Mouse (Mus musculus): ENCODE measurements around the gene Mrpl53.
A peak's percentile ranks its signal among the peaks of the same experiment; 100 is the strongest.

Gene Mrpl53

DNA sequence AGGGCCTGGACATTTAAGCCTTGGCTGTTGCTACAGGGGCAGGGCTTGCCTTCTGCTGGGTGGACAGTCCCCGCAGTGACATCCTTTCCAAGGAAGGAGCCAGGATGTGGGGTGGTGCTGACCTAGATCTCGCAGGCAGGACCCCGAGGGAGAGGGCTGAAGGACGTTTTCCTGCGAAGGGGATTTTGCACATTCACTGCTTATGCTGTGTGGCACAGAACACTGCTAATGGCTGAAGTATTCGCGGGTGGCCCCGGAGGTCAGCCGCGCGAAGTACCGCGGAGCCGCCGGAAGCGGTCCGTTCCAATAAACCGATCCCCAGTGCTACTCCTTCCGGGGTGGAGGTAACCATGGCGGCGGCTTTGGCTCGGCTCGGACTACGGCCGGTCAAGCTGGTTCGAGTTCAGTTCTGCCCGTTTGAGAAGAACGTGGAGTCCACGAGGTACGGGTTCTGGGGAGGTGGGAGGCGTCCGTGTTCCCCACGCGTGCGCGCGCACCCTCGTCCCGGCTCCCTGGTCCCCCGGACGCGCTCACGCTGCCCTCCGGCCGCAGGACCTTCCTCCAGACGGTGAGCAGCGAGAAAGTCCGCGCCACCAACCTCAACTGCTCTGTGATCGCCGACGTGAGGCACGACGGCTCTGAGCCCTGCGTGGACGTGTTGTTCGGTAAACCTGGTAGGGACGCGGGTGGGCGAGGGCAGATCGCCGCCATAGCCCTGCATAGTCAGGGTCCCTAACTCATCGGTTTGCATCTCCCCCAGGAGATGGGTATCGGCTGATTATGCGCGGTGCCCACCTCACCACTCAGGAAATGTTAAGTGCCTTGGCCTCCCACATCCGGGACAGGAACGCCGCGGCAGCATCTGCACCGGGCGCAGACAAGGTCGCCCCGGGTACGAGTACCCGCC lies at the start of gene Mrpl53:
Gene Mrpl53 (plus strand): TSS at position 279 of the 907 bp plus-strand sequence.
- DNase-seq (ENCODE audit: low spot score) = peak; percentile 61

DNA sequence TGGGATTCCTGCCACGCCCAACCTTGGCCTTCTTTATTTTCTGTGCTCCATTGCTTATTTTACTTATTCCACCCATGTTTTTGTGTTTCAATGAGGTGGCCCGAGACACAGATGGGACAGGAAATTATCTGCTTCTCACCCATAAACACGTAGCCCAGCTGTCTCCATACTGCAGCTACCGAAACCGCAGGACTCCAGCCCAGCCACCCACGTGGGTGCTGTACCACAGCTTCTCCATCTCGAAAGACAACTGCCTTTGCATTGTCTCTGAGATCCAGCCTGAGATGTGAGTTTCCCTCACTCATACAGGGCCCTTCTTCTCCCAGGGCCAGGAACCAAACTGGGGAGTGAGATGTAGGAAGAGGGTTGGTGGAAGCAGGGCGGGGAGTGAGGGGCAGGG lies 42.8 kb upstream of the Mrpl53 start:
- DNase-seq (ENCODE audit: low spot score) = no peak

DNA sequence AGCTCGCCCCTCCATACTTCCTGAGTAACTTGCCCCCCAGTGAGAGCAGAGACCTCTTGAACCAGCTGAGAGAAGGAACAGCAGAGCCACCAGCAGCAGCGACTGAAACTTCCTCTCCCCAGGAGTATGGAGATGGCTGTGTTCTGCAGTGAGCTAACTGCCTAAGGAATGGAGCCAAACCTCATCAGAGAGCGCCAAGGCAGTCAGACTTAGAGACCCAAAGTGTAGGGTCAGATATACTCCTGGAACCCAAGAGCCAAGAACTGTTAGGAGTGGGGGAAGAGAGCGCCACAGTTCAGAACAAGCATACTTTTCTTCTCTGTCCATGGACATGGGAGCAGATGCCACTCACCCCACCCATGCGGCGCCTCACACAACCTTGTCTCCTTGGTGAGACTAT lies 42.4 kb upstream of the Mrpl53 start:
- DNase-seq (ENCODE audit: low spot score) = no peak

DNA sequence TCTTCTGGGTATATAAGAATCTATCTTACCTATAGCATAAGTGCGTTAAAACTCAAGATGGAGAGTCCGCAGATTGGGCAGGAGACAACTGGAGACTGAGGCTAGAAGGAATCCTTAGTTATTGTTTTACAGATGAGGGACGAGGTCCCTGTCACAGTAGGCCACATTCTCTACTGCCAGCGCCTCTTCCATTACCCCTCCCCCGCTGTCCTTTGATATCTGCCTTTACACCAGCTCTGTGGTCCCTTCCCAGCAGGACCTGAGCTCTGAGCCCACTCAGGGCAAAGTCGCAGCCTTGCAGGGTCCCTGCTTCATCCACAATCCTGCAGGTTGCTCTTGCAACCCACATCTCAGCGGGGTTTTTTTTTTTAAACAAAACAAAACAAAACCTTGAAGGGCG lies 40.6 kb upstream of the Mrpl53 start:
- DNase-seq (ENCODE audit: low spot score) = no peak

DNA sequence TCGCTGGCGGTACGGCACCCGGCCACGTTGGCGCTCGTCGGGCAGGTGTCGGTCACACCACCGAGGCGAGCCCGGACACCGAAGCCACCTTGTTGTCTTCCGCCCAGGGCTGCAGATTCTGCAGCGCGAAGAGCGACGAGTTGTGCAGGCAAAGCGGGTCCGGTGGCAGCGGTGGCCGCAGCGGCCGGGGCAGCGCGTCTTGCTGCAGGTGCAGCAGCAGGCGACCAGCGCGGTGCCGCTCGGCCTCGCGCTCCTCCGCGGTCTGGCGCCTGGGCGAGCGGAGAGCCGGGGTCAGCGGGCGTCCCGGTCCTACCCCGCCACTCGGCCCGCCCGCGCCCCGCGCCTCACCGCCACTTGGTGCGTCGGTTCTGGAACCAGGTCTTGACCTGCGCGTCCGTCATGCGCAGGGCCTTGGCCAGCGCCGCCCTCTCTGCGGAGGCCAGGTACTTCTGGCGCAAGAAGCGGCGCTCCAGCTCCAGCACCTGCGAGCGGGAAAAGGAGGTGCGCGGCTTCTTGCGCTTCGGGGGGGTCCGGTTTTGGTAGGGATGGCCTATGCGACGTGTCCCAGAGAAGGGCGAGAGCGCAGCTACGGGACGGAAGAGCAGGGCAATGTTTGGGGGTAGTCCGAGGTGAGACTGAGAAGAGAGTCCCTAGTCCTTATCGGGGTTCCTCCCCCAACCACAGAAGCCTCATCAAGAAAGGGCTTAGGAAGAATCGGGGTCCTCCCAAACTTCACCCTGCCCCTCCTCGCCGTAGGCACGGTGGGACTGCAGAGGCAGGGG lies 39.9 kb upstream of the Mrpl53 start:
- no peak for DNase-seq (ENCODE audit: low spot score)

DNA sequence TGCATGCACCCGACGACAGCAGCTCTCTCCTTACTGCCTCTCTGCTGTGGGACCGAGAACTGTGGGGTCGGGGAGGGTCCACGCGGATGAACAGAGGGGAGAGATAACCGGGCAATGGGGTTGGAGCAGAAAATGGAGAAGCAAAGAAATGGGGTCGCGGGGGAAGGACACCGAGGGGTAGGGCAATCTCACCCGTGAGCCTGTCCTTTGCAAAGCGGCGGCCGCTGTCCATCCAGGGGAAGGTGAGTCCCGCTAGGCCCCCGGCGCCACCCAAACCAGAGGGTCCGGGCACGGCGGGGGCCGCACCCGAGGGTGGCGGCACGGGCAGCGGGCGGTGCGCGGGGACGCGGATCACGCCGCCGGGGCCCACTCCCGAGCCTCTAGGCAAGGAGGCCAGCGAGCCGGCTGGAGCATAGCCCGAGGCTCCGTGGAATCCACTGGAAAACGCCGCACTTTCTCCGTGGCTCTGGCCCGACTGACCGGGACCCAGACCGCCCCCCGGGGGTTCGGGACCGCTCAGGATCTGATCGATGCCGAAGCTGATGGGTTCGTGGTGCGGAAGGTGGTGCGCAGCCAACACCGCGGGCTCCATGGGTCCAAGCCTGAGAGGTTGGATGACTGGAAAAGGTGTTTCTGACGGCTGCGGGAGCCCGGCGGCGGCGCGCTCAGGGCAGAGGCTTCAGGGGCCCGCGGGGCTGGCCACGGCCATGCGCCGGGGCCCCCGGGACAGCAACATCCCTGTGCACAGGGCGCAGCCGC lies 39.2 kb upstream of the Mrpl53 start:
- DNase-seq (ENCODE audit: low spot score) = no peak

DNA sequence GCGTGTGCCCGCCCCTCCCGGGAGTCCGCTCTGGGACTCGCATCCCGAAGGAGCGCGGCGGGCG lies 38.8 kb upstream of the Mrpl53 start, which contains the start of gene Tlx2:
Gene Tlx2 (minus strand): TSS at position 47 of the 64 bp plus-strand sequence.
- no peak for DNase-seq (ENCODE audit: low spot score)

DNA sequence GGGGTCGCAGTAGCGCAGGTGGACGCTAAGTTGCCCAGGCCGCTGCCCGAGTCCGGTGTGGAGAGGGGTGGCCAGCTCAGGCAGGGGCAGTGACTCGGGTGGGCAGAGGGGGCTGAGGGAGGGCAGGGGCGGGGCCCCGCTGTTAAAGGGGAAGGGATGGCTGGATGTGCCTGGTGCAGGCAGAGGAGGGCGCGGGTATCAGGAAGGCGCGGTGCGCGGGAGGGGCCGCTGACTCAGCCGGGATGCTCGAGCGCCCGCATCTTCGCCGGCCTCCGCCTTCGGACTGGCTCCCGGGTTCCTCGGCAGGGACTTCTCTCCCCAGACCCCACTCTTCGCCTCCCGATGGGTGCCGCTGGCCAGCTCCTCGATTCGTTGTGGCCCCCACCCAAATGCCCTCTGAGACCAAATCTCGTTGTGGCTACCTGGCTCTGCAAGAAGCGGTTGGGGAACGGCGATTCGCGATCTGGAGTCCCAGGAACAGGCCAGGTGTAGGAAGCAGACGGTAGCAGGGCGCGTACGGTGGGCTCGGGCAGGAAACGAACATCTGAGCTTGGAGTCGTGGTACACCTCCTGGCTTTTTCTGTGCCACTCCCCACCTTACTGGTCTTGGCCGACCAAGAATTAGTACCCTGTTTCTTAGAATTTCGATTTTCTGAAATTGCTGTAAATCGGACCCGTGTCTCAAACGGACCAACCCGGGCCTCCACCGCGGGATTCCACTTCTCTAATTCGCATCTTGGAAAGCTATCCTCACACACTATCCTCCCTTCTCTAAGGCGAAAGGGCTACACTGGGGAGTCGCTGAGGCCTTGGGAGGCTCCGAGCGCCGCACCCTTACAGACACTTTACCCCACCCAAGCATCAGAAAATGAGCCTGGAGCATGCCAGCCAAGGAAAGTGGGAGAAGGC lies 38.3 kb upstream of the Mrpl53 start:
- DNase-seq (ENCODE audit: low spot score) = peak; percentile 15

DNA sequence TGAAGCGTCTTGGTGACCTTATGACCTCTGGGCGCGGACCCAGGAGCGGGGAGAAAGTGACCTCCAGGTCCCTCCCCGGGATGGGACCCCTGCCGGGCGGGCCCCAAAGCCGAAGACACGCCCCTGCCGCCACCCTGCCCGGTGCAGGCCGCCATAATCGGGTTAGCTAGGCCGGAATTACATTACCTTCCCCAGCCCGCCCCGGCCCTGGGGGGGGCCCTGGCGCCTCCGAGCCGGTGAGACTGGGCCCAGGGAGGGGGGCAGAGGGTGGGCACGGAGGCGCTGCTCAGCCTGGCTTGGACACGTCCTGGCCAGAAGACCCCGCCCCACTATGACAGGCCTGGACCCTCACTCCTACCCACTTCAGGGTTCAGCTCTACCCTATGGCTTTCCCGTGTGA lies 37.6 kb upstream of the Mrpl53 start:
- no peak for DNase-seq (ENCODE audit: low spot score)

DNA sequence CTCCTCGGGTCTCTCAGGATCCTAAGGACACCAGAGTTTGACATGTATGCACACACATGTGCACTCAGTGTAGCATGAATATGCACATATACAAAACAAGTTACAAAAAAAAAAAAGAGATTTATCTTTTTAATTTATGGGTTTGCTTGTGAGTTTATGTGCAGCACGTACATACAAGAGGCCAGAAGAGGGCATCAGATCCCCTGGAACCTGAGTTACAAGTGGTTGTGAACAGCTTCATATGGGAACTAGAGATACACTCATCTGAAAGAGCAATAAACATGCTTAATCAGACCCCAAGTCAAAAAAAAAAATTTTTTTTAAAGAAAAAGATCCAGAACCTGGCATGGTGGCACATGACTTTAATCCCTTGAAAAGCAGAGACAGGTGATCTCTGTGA lies 33.9 kb upstream of the Mrpl53 start:
- no peak for DNase-seq (ENCODE audit: low spot score)

DNA sequence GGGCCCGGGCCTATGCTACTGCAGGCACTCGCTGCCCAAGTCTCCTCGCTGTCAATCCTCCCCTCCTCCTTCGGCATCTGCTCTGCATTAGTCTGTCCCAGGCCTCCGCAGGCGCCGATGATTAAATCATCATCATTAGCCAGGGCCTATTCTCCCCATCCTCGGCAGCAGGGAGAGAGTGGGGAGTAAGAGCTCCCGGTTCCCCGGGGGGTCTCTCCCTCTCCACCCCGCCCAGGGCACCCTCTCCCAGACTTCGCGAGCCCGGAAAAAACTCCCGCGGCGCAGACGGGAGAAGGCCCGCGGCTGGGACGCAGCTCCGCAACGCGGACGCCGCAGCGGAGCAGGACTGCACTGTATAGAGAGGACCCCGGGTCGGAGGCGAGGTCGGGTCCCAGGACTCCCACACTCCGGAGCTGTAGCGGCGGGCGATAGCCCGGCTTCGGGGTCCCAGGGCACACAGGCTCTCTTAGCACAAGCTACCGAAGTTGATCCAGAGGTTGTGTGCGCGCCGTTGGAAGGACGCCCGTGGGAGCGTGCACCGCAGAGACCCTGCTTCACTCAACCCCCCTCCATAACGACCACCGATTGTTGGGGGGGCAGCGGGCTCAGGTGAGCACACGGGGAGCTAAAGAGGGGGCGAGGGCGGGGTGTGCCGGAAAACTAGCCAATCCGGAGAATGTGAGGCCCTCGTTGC lies 31.1 kb upstream of the Mrpl53 start, which contains the start of gene Pcgf1:
Gene Pcgf1 (plus strand): TSS at position 240 of the 694 bp plus-strand sequence.
- peak; percentile 20 for DNase-seq (ENCODE audit: low spot score)

DNA sequence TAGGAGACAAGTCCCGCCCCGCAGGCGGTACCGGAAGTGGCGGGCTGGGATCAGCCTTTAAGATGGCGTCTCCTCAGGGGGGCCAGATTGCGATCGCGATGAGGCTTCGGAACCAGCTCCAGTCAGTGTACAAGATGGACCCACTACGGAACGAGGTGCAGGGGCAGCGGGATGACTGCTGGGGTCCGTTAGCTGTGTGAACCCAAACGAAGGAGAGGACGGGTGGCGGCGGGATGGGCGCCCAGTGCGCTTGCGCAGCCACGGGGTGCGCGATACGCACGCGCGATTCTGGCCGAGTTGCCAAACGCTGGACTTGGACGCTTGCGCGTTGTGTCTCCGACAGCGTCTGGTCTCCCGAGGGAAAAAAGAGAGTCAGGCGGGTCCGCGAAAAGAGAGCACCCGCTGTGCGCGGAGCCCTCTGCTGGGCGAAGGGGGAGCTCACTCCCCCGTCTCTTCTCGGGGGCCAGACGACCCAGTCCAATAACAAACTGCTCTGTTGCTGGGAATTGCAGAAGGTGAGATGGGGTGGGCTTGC lies 30.4 kb upstream of the Mrpl53 start:
- peak; percentile 100 for DNase-seq (ENCODE audit: low spot score)

DNA sequence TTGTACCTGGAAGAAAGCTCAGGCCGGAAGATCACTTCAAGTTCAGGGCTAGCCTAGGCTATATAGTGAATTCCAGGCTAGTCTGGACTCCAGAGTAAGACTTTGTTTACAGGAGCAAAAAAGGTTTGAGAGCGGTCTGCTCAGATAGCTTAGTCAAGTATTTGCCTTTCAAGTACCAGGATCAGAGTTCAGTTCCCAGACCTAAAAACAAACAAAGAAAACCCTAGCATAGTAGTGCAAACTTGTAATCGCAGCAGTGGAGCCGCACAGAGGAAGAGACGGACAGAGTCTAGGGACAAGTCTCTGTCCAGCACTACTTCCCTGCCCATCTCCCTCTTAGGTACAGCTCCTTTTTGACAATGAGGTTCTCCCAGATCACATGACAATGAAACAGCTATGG lies 28.6 kb upstream of the Mrpl53 start:
- DNase-seq (ENCODE audit: low spot score) = no peak

DNA sequence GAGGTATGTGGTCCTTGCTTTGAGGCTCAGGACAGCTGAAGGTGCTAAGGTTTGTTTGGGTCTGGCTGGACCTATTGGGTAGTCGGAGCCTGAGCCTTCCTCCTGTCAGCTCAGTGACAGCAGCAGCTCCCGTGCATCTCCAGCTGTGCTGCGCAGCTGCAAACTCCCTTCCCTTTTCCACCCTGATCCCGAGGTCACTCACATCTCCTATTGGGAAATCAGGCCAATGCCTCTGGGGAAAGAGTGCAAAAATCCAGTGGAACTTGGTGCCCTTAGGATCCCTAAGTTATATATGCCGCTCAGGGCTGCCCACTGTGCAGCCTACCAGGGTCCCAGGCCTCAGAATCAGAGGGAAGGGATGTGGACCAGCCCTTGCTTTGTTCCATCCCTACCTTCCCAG lies 25.3 kb upstream of the Mrpl53 start:
- DNase-seq (ENCODE audit: low spot score) = no peak

DNA sequence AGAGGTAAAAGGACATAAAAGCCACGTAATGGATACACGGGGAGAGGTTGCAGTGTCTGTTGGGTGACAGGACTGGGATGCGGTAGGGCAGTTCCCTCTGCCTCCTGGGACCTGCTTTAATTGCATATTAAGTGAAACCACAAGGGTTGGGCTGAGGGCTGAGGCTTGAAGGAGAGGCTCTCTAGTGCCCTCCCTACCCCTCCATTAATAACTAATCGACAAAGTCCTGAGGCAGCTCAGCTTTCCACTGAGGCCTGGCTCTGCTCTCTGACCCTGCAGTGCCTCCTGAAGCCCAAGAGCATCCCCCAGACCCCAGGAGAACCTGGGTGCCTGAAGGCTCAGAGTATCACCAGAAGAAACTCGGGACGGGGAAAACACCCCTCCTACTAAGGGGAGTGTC lies 24.4 kb upstream of the Mrpl53 start:
- DNase-seq (ENCODE audit: low spot score) = no peak

DNA sequence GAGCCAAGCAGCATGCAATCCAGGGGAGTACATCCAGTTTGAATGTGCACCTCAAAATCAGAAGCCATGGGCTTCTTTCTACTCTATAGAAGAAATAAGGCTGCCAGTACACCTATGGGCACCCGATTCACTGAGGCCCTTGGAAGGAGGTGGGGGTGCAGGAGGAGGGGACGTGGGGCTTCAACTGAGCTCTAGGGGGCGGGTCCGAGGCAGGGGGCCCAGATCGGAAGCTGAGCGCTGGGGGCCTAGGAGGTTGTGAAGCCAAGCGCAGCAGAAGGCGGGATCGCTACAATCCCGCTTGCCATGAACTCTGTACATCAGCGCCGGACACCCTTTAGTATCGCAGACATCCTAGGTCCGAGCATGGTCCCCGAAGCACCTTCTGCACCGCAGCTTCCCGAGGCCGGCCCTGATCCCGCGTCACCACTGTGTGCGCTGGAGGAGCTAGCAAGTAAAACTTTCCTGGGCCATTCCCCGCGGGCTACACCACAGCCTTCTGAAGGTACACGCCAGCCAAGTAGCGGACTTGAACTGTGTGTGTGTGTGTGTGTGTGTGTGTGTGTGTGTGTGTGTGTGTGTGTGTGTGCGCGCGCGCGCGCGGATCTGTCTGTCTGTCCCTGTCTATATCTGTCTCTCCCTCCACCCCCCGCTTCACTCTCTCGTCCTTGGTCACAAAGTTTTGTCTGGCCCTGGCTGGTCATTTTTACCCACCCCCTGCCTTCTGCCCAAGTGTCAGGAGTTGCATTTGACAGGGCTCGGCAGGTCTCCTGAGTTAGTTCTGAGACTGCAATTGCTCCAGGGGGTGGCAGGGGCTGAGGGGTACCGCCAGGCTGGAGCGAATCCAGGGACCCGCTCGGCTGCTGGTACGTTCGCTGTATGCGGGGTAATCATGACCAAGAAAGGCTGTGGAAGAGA lies 22.5 kb upstream of the Mrpl53 start, which contains the start of gene Lbx2:
Gene Lbx2 (plus strand): TSS at position 247 of the 915 bp plus-strand sequence.
- DNase-seq (ENCODE audit: low spot score) = no peak

DNA sequence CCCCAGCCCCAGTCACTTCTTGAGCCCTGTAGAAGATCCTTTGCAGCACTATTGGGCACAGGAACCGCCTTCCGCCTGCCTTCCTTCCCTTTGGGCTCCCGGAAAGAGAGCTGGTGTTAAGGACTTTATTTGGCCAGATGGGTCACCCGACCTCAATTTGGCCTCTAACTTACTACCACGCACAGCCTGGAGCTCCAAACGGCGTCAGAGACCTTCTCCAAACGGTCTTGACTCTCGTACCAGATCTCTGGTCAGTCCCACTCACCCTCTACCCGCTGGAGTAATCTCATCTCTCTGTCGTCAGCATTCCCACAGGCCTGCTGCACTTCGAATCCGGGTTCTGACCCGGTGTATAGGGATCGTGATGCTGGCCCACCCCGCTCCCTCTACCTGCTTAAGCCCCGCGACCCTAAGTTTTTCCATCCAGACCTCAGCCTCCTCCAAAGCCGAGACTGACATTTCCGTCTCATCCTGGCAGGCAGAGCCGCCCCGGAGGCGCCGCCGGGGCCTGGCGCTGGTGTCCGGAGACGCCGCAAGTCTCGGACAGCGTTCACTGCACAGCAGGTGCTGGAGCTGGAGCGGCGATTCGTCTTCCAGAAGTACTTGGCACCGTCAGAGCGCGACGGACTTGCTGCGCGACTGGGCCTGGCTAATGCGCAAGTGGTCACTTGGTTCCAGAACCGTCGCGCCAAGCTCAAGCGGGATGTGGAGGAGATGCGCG lies 21.5 kb upstream of the Mrpl53 start:
- no peak for DNase-seq (ENCODE audit: low spot score)

DNA sequence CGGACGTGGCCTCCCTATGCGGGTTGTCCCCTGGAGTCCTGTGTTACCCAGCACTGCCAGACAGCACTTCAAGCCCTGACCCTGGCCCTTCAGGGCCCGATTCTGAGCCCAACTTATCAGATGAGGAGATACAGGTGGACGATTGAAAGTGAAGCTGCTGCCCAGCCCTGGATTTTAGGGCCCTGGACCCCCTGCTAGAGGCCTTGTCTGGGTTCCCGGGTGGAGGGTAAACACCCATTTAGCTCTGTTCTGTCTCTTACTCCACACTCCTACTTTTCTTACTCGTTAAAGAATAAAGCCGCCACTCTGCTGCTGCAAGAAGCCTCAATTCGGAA lies 20.9 kb upstream of the Mrpl53 start:
- no peak for DNase-seq (ENCODE audit: low spot score)

DNA sequence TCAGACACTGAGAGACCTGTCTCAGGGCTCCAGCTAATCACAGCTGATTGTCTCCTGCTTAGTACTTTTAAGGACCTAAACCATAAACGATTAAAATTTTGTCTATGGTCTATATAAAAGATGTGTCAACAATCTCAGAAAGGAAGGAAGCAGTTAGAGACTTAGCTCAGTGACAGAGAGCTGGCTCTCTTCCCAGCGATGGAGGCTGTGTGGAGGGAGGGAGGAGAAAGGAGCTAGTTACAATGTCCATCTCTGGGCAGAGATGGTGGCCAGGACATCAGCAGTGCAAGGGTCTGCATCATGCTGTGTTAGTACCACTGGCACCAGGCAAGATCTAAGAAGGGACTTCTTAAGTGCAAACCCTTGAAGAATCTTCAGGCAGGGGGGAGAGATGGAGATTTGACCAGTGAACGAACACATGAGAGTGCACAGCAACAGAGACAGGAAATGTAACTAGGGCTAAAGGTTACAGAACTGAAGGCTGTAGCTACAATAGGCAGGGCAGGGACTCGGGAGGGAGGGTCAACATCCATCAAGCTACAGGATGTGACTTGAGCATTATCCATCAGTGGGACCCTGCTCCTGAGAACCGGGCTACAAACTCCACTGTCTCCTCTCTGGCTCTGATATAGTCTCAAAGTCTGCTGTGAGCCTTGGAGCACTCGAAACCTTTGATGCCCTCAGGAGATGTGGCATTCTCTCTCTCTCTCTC lies 16.3 kb upstream of the Mrpl53 start:
- no peak for DNase-seq (ENCODE audit: low spot score)

Measured in spleen, adult 12 weeks (tissue).